Mouse (Mus musculus) brain, embryonic 18.5 days (tissue): ENCODE measurements around the gene Olig2.

Experiments used
- DNase-seq: peaks from one replicate; pipeline ENCODE4 v3.0.0-alpha.2; 2012; ENCODE audit warnings: low read depth, low spot score

Gene Olig2

GRCm38 (mm10) chr16:91225233-91226037, at the start of gene Olig2:
Olig2 (plus strand) TSS chr16:91225457.
- no peak for DNase-seq

GRCm38 (mm10) chr16:91175892-91176291, 49.4 kb upstream of the Olig2 start:
- no peak for DNase-seq

- no peak for DNase-seq
Measured at GRCm38 (mm10) chr16:91187046-91187445, 38.2 kb upstream of the Olig2 start.

- DNase-seq = no peak
Measured at GRCm38 (mm10) chr16:91187662-91188061, 37.6 kb upstream of the Olig2 start.

GRCm38 (mm10) chr16:91188304-91188703, 37.0 kb upstream of the Olig2 start:
- no peak for DNase-seq

- DNase-seq = no peak
Measured at GRCm38 (mm10) chr16:91191233-91191632, 34.0 kb upstream of the Olig2 start.

GRCm38 (mm10) chr16:91191663-91192237, 33.5 kb upstream of the Olig2 start:
- DNase-seq = peak; percentile 64

GRCm38 (mm10) chr16:91192672-91193354, 32.4 kb upstream of the Olig2 start:
- DNase-seq = no peak

- no peak for DNase-seq
Measured at GRCm38 (mm10) chr16:91199815-91200214, 25.4 kb upstream of the Olig2 start.

- no peak for DNase-seq
Measured at GRCm38 (mm10) chr16:91202989-91203388, 22.3 kb upstream of the Olig2 start.

GRCm38 (mm10) chr16:91206371-91206770, 18.9 kb upstream of the Olig2 start:
- no peak for DNase-seq

- DNase-seq = no peak
Measured at GRCm38 (mm10) chr16:91217077-91217476, 8.2 kb upstream of the Olig2 start.

- no peak for DNase-seq
Measured at GRCm38 (mm10) chr16:91217948-91218347, 7.3 kb upstream of the Olig2 start.

- DNase-seq = no peak
Measured at GRCm38 (mm10) chr16:91219246-91219645, 6.0 kb upstream of the Olig2 start.

- DNase-seq = no peak
Measured at GRCm38 (mm10) chr16:91222171-91222642, 3.0 kb upstream of the Olig2 start.

- DNase-seq = no peak
Measured at GRCm38 (mm10) chr16:91222643-91223271, 2.5 kb upstream of the Olig2 start.

GRCm38 (mm10) chr16:91223327-91224067, 1.8 kb upstream of the Olig2 start:
- no peak for DNase-seq

GRCm38 (mm10) chr16:91224068-91224402, 1.2 kb upstream of the Olig2 start:
- DNase-seq = no peak

- no peak for DNase-seq
Measured at GRCm38 (mm10) chr16:91224481-91225232, 600 bp upstream of the Olig2 start.

- DNase-seq = no peak
Measured at GRCm38 (mm10) chr16:91226038-91226882, 1.0 kb downstream of the Olig2 start.
